Mouse (Mus musculus) heart, embryonic 14.5 days (tissue): ENCODE results near the gene Ccdc148. TPM values are rescaled to one million over a fixed set of nuclear protein-coding genes. Genes with fewer than 3 reads are reported as not detected.

ENCODE experiments used
- ATAC-seq: fragments of 200-750 bp; cut with Nextera tagmentation; 2 replicates; pipeline ENCODE4 v1.8.0; 2017; ENCODE audit warnings: low read depth, moderate TSS enrichment; ENCODE audit not compliant: insufficient number of reproducible peaks, insufficient read depth, low FRiP score
- H3K27ac ChIP-seq, 2 experiments: fragments of 200-500 bp in 1 of 2; fragments of 300-500 bp in 1 of 2; sonication (generic) in 1 of 2; replicated peaks in 1 of 2; 2 replicates each; pipeline ENCODE4 v1.5.1; 2012 to 2014; ENCODE audit warnings: low read depth in 2 of 2, low read length in 2 of 2, control low read depth in 1 of 2, mild to moderate bottlenecking in 1 of 2, mixed read lengths in 1 of 2; ENCODE audit not compliant: control insufficient read depth in 1 of 2, insufficient read depth in 1 of 2
- H3K27me3 ChIP-seq: fragments of 300-500 bp; sonication (generic); 2 replicates; pipeline ENCODE4 v1.6.1; 2014; ENCODE audit warnings: mild to moderate bottlenecking, low read length, control low read depth; ENCODE audit not compliant: control insufficient read depth, insufficient read depth
- H3K36me3 ChIP-seq: fragments of 300-500 bp; sonication (generic); 2 replicates; pipeline ENCODE4 v1.6.1; 2014; ENCODE audit warnings: mild to moderate bottlenecking, control low read depth, low read length, mixed read lengths; ENCODE audit not compliant: control insufficient read depth, insufficient read depth
- H3K4me1 ChIP-seq, 2 experiments: fragments of 200-500 bp in 1 of 2; fragments of 300-500 bp in 1 of 2; sonication (generic) in 1 of 2; 2 replicates each; pipeline ENCODE4 v1.6.1; 2012 to 2014; ENCODE audit warnings: low read length in 2 of 2, control low read depth in 1 of 2, mixed read lengths in 1 of 2; ENCODE audit not compliant: control insufficient read depth in 2 of 2, insufficient read depth in 2 of 2
- H3K4me2 ChIP-seq: fragments of 300-500 bp; sonication (generic); 2 replicates; pipeline ENCODE4 v1.6.1; 2014; ENCODE audit warnings: mild to moderate bottlenecking, low read length
- H3K4me3 ChIP-seq, 2 experiments: fragments of 200-500 bp in 1 of 2; fragments of 300-500 bp in 1 of 2; sonication (generic) in 1 of 2; 2 replicates each; pipeline ENCODE4 v1.5.1; 2012 to 2014; ENCODE audit warnings: low read length in 2 of 2, mild to moderate bottlenecking in 2 of 2, control low read depth in 1 of 2, low read depth in 1 of 2, moderate library complexity in 1 of 2; ENCODE audit not compliant: control insufficient read depth in 1 of 2, insufficient read depth in 1 of 2
- H3K9ac ChIP-seq: fragments of 300-500 bp; sonication (generic); 2 replicates; pipeline ENCODE4 v1.6.1; 2014; ENCODE audit warnings: mild to moderate bottlenecking, low read length
- H3K9me3 ChIP-seq: fragments of 300-500 bp; sonication (generic); 2 replicates; pipeline ENCODE4 v1.6.1; 2016; ENCODE audit warnings: low read length, control low read depth; ENCODE audit not compliant: control insufficient read depth
- WGBS: fragments of 180-500 bp; shearing (Covaris S2); extraction: QIAGEN DNeasy Blood & Tissue Kit; methylation state at CpG from one replicate; pipeline ENCODE4 v1.1.7; 2014; 5-methylcytosine and 5-hydroxymethylcytosine counted together
- polyA plus RNA-seq: library from polyadenylated mRNA; unstranded; fragments of >200 nt; fragmentation: Nextera tagmentation; extraction: Ambion mirVana; gene quantifications from 2 replicates; pipeline ENCODE4 v1.2.1, GENCODE M21; 2014

Ccdc148 gene
- polyA plus RNA-seq, 1 experiment from 2014 or later, result 1.1 TPM

GRCm38 (mm10) chr2:59024558-59024957 is 135.9 kb downstream of the Ccdc148 start:
- H3K4me3 ChIP-seq, result no peak overlapping the region
- no peak overlapping the region for H3K27ac ChIP-seq
- H3K27me3 ChIP-seq, result no peaks in the 10 kb centered on the region
- no peak overlapping the region for H3K4me2 ChIP-seq
- H3K9me3 ChIP-seq, result no peaks in the 10 kb centered on the region
- no peaks in the 10 kb centered on the region for H3K36me3 ChIP-seq
- no peaks in the 10 kb centered on the region for H3K4me1 ChIP-seq
- ATAC-seq, result no peak
- H3K9ac ChIP-seq, result no peak overlapping the region
- WGBS, result 83% methylated on average over 3 of the region's 3 CpGs

DNA sequence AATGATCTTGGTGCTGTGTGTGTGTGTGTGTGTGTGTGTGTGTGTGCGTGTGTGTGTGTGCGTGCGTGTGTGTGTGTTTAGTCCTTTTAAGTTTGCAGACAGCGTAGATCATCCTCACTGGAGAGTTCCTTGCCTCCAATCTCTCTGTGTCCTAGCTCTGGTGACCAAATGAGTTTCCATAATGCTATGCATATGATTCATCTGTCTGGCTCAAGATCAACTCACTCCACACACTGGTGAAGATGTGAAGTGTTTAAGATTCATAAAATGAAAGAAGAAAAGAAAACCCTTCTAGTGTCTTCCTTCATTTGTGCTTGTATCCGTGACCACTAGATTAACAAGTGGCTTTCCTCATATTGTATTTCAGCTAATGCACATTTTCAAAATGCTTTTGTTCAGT is 153.1 kb downstream of the Ccdc148 start:
- Histone ChIP-seq H3K4me2 (no peak overlapping the region), H3K9me3 (no peaks in the 10 kb centered on the region), H3K4me3 (no peak overlapping the region), H3K36me3 (no peaks in the 10 kb centered on the region), H3K9ac (no peak overlapping the region), H3K27me3 (no peaks in the 10 kb centered on the region), H3K4me1 (no peaks in the 10 kb centered on the region), H3K27ac (no peak overlapping the region)
- no peak for ATAC-seq
- WGBS, result 89% methylated on average over 5 of the region's 5 CpGs

GRCm38 (mm10) chr2:59006567-59007340 is 153.7 kb downstream of the Ccdc148 start:
- Histone ChIP-seq H3K36me3 (no peaks in the 10 kb centered on the region), H3K9me3 (no peaks in the 10 kb centered on the region), H3K4me3 (no peak overlapping the region), H3K4me2 (no peak overlapping the region), H3K27ac (no peak overlapping the region), H3K4me1 (no peaks in the 10 kb centered on the region), H3K9ac (no peak overlapping the region), H3K27me3 (no peaks in the 10 kb centered on the region)
- no peak for ATAC-seq
- WGBS, result 82% methylated on average over 8 of the region's 8 CpGs

- H3K9me3 ChIP-seq, result no peaks in the 10 kb centered on the region
- WGBS, result 68% methylated on average over 2 of the region's 2 CpGs
- H3K36me3 ChIP-seq, result no peaks in the 10 kb centered on the region
- no peak for ATAC-seq
- H3K27me3 ChIP-seq, result no peaks in the 10 kb centered on the region
- H3K4me3 ChIP-seq, result no peak overlapping the region
- no peak overlapping the region for H3K4me2 ChIP-seq
- no peak overlapping the region for H3K9ac ChIP-seq
- peaks cover 3 to 7% of the 10 kb centered on the region in 2 experiments; a peak in 2 of 4 replicates for H3K4me1 ChIP-seq
- no peak overlapping the region for H3K27ac ChIP-seq
Observed at GRCm38 (mm10) chr2:58997151-58997550, 163.3 kb downstream of the Ccdc148 start.

GRCm38 (mm10) chr2:58992431-58993191 is 167.9 kb downstream of the Ccdc148 start:
- Histone ChIP-seq H3K36me3 (no peaks in the 10 kb centered on the region), H3K9me3 (no peaks in the 10 kb centered on the region), H3K27ac (peak overlapping the region; percentile 71 to 76), H3K4me2 (peak overlapping the region; percentile 31), H3K4me1 (peaks cover 3 to 7% of the 10 kb centered on the region in 2 experiments; a peak in 2 of 4 replicates), H3K9ac (no peak overlapping the region), H3K27me3 (no peaks in the 10 kb centered on the region), H3K4me3 (no peak overlapping the region)
- 44% methylated on average over 14 of the region's 14 CpGs for WGBS
- ATAC-seq, result peak; percentile 61

- H3K9ac ChIP-seq, result no peak overlapping the region
- H3K4me3 ChIP-seq, result no peak overlapping the region
- no peak overlapping the region for H3K27ac ChIP-seq
- peaks cover 0 to 4% of the 10 kb centered on the region in 2 experiments; a peak in 2 of 4 replicates for H3K4me1 ChIP-seq
- H3K36me3 ChIP-seq, result no peaks in the 10 kb centered on the region
- no peak for ATAC-seq
- WGBS, result 85% methylated on average over 7 of the region's 7 CpGs
- no peaks in the 10 kb centered on the region for H3K27me3 ChIP-seq
- H3K9me3 ChIP-seq, result 0 out of 2 replicates have a peak, but pooled peaks cover 3% of the 10 kb centered on the region
- no peak overlapping the region for H3K4me2 ChIP-seq
Observed at GRCm38 (mm10) chr2:58978095-58978494, 182.4 kb downstream of the Ccdc148 start.

- H3K27me3 ChIP-seq, result no peaks in the 10 kb centered on the region
- H3K9ac ChIP-seq, result peak overlapping the region; percentile 50
- H3K4me2 ChIP-seq, result peak overlapping the region; percentile 56
- peak overlapping the region; percentile 69 to 90 for H3K27ac ChIP-seq
- no peaks in the 10 kb centered on the region for H3K36me3 ChIP-seq
- H3K4me1 ChIP-seq, result peaks cover 9 to 20% of the 10 kb centered on the region in 2 experiments
- H3K9me3 ChIP-seq, result no peaks in the 10 kb centered on the region
- WGBS, result 22% methylated on average over 9 of the region's 9 CpGs
- peak; percentile 69; the same call in 1 of the 2 replicates for ATAC-seq
- H3K4me3 ChIP-seq, result no peak overlapping the region; a peak in 1 of 4 replicates
Observed at GRCm38 (mm10) chr2:58971507-58972275, 188.8 kb downstream of the Ccdc148 start.
